Mouse (Mus musculus) thymus, postnatal 4 days (tissue): ENCODE measurements around the gene Tshb.

ENCODE experiments used
- DNase-seq: peaks from one replicate; pipeline ENCODE4 v3.0.0; 2021

Gene Tshb

GRCm38 (mm10) chr3:102782618-102783017 is at the start of gene Tshb:
Gene Tshb (minus strand): TSS chr3:102782718.
- DNase-seq = no peak

GRCm38 (mm10) chr3:102803937-102804336 is 21.4 kb upstream of the Tshb start:
- peak; percentile 92 for DNase-seq

GRCm38 (mm10) chr3:102787369-102787768 is 4.9 kb upstream of the Tshb start:
- DNase-seq = peak; percentile 29

- no peak for DNase-seq
These were observed 9.5 kb downstream of the Tshb start for GRCm38 (mm10) chr3:102773018-102773417.

GRCm38 (mm10) chr3:102764850-102765249 is 17.7 kb downstream of the Tshb start:
- no peak for DNase-seq

GRCm38 (mm10) chr3:102763713-102764400 is 18.7 kb downstream of the Tshb start:
- no peak for DNase-seq

- no peak for DNase-seq
These were observed 20.1 kb downstream of the Tshb start for GRCm38 (mm10) chr3:102762388-102762787.

GRCm38 (mm10) chr3:102760236-102760635 is 22.3 kb downstream of the Tshb start:
- no peak for DNase-seq

- no peak for DNase-seq
These were observed 25.5 kb downstream of the Tshb start for GRCm38 (mm10) chr3:102757019-102757418.

- peak; percentile 76 for DNase-seq
These were observed 26.7 kb downstream of the Tshb start for GRCm38 (mm10) chr3:102755801-102756200.

GRCm38 (mm10) chr3:102752457-102752856 is 30.1 kb downstream of the Tshb start:
- DNase-seq = no peak

GRCm38 (mm10) chr3:102752053-102752452 is 30.5 kb downstream of the Tshb start:
- DNase-seq = no peak

- DNase-seq = no peak
These were observed 31.0 kb downstream of the Tshb start for GRCm38 (mm10) chr3:102751536-102751935.

- DNase-seq = no peak
These were observed 31.4 kb downstream of the Tshb start for GRCm38 (mm10) chr3:102751136-102751535.

- no peak for DNase-seq
These were observed 33.8 kb downstream of the Tshb start for GRCm38 (mm10) chr3:102748686-102749085.

- no peak for DNase-seq
These were observed 34.5 kb downstream of the Tshb start for GRCm38 (mm10) chr3:102748038-102748437.

- no peak for DNase-seq
These were observed 36.3 kb downstream of the Tshb start for GRCm38 (mm10) chr3:102746174-102746573.

- DNase-seq = peak; percentile 42
These were observed 37.9 kb downstream of the Tshb start for GRCm38 (mm10) chr3:102744657-102745056.

- no peak for DNase-seq
These were observed 38.6 kb downstream of the Tshb start for GRCm38 (mm10) chr3:102743781-102744471.

GRCm38 (mm10) chr3:102743202-102743601 is 39.3 kb downstream of the Tshb start:
- no peak for DNase-seq

GRCm38 (mm10) chr3:102742725-102743124 is 39.8 kb downstream of the Tshb start:
- no peak for DNase-seq

- no peak for DNase-seq
These were observed 43.6 kb downstream of the Tshb start for GRCm38 (mm10) chr3:102738926-102739325.

- peak; percentile 59 for DNase-seq
These were observed 44.2 kb downstream of the Tshb start for GRCm38 (mm10) chr3:102738161-102738901.

GRCm38 (mm10) chr3:102737106-102737505 is 45.4 kb downstream of the Tshb start:
- DNase-seq = no peak
